Mouse (Mus musculus): ENCODE data around the gene Il13. TPM values are rescaled to one million over a fixed set of nuclear protein-coding genes. Genes with fewer than 3 reads are reported as not detected.

Gene Il13
- total RNA-seq, 1 experiment from 2014 or later: not detected

DNA sequence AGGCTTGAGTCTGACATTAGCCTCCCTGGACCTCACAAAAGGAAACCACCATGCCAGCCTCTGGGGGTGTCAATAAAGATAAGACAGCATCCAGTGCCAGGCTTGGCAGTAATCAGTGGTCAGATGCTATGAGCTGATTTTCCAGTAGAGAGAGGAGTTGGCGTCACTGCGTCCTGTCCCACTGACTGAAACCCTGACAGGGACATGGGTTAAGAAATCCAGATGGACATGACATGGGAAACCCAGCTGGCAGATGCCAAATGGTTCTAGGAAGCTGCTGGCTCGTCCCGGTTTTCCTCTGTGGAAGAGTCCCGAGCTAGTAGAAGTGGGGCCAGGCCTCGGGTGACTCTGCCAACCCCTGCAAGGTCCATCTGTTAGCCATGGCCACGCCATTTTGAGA is 858 bp downstream of the Il13 start:
- 0 out of 2 replicates have a peak, but pooled peaks have one; percentile 22 for ATAC-seq (replicated peaks; ENCODE audit: low read depth, poor library complexity, severe bottlenecking)

DNA sequence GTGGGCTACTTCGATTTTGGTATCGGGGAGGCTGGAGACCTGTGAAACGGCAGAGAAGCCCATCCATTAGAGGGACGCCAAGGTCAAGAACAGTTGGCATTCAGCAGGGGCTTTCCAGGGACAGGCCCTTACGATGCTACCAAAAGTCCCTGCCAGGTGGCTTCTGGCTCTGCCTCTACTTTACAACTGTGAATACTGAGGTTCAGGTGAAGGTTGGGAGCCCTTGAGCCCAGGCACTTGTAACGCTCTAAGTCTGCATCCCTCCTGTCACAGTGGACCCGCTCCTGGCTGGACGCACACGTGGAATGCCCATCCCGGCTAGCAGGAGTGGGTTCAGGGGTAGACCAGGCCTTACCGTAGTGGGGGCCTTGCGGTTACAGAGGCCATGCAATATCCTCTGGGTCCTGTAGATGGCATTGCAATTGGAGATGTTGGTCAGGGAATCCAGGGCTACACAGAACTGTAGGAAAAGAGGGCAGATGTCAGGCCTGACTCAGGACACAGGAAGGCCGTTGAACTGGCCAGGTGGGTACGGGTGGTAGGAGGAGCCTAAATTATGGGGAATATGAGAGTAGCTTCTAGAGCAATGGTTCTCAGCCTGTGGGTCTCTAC is 2.3 kb downstream of the Il13 start:
- peak; percentile 35; the same call in 1 of the 2 replicates for ATAC-seq (replicated peaks; ENCODE audit: low read depth, poor library complexity, severe bottlenecking)

DNA sequence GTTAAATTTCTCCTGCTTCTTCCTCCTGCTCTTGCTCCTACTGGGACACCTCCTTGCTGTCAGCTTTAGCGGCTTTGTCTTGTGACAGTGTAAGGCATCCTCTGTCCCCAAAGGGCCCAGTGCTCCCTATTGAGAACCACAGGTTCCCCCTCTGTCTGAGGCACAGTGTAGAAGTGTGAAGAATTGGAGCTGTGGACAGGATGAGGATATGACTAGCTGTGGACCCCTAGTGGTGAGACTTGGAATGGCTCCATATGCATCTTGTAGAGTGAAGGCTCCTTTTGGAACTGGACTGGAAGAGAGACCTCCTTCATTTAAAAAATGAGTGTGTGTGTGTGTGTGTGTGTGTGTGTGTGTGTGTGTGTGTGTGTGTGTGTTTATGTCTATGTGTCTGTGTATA is 6.6 kb downstream of the Il13 start:
- peak; percentile 77 for ATAC-seq (replicated peaks; ENCODE audit: low read depth, poor library complexity, severe bottlenecking)

DNA sequence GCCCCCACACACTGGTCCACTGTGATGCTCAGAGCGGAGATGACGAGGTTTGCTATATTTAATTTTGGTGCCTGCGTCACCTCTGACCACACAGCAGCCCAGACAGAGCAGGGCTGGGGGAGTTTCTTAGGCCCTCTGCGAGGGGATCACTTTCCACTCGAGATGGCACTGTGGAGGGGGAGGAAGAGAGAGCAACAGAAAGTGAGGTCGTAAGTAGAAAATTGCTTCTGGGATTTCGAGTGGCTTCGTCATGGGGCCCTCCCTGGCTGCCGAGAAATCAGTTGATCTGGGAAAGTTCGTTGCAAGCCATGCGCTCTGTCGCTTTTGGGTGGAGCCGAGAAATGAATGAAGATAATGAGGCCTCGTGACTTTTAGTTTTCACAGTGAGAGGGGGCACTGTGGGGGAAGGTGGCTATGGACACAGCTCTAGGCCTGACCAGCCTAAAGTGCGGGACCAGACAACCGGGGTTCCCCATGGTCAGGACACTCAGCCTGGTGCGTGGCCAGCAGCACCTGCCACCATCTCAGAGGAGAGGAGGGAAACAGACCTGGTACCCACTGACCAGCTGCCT is 7.6 kb downstream of the Il13 start:
- no peak for ATAC-seq (replicated peaks; ENCODE audit: low read depth, poor library complexity, severe bottlenecking)

DNA sequence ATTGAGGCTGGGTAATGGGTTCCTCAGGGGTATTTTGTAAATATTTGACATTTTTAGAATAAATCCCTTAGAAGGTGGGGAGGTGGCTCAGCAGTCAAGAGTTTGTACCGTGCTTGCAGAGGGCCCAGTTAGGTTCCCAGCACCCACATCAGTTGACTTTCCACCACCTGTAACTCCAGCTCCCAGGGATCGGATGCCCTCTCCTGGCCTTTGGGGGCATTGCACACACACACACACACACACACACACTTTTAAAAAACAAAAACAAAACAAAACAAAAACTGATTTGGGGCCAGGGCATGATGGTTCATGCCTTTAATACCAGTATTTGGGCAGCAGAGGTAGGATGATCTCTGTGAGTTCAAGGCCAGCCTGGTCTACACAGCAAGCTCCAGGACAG is 10.4 kb downstream of the Il13 start:
- ATAC-seq (replicated peaks; ENCODE audit: low read depth, poor library complexity, severe bottlenecking): no peak

DNA sequence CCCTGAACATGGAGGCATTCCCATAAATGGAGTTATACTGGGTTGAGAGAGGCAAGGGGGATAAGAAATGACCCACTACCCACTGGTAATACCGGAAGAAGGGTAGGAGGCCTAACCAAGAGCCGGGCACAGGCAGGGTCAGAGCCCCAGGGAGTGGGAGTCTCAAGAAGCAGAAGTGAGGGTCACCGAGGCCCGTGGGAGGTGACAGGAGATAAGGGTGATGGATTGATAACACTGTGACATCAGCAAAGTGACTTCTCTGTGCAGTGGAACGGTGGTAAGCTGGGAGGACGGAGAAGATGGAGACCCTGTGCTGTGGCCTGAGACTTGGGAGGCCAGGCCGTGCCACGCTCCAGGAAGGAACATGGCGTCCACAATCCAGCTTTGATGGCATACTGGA is 10.9 kb downstream of the Il13 start:
- ATAC-seq (replicated peaks; ENCODE audit: low read depth, poor library complexity, severe bottlenecking): no peak

DNA sequence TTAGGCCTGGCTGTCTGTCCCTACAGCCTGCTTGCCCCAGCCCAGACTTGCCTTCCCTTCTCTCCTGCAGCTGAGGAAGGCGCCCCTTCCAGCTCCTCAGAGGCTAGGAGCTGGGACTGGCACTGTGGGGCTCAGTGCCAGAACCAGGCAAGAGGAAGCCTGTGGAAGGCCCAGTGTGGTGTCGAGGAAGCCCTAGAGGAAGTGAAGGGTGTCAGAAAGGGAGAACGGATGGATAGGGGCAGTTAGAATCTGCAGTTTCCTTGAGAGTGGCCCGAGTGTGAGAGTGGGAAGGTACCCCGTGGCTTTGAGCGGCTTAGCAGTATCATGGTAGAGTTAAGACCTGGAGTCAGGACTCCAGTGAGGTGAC is 12.1 kb downstream of the Il13 start:
- peak; percentile 45 for ATAC-seq (replicated peaks; ENCODE audit: low read depth, poor library complexity, severe bottlenecking)

DNA sequence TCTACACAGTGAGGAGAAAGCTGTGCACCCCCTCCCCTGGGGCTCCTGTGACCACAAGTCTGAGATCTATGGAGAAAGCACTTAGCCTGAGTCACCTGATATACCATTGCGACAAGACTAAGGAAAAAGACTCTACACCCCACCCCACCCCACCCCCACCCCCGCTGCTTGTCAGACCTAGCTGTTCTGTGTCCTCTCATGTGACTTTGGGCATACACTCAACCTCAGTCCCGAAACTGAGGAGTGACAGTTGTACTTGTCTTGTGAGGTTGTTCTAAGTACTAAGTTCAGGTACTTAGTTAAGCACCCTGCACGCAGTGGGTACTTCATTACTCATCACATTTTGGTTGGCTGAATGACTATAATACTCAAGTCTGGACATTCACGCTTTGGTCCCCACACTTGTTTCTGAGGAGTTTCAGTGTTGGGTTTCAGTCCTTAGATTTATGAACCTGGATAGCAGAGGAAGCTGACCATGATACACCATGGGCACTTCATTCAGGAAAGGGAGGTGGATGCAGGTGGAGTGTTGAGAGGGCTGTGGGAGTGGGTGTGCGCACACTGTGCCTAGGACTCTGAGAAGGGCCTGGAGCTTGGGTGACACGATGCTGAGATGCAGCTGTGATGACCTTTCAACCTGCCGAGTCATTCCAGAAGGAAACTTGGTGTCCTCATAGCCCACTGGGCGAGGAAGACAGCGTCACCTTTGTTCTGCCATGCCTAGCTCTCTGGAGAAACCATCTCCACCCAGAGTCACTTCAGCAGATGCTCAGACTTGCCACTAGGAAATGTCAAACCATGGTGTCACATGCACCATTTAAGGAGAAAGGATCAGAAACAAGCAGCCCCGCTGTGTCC is 12.7 kb downstream of the Il13 start:
- ATAC-seq (replicated peaks; ENCODE audit: low read depth, poor library complexity, severe bottlenecking): no peak

DNA sequence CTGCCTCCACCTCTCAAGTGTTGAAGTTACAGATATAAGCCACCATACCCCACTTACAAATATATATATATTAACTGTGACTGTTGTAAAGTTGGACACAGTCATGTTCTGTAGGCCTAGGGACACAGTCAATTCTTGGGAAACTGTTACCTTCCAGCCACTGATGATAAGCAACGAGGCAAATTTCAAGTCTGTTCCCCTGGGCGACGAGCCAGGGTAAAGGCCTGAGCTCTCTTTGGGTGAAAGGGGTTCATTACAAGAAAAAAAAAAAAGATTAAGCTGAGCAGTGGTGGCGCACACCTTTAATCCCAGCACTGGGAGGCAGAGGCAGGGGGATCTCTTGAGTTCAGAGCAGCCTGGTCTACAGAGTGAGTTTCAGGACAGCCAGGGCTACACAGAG is 14.4 kb downstream of the Il13 start:
- ATAC-seq (replicated peaks; ENCODE audit: low read depth, poor library complexity, severe bottlenecking): no peak

DNA sequence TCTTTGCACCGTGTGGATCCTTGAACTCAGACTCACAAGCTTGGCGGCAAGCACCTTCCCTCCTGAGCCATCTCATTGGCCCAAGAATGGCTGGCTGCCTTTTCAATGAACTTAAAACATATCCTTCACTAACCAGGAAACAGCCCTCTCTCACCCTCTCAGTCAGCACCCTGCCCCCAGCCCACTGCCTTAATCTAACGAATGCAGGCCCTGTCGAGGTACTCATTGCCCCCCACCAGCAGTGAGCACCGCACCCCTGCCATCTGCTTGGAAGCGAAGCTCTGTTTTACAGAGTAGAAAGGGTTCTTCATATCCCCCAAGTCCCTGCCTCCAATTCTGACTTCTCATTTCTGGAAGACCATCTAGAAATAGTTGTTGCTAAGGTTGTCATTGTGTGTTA is 15.1 kb downstream of the Il13 start:
- ATAC-seq (replicated peaks; ENCODE audit: low read depth, poor library complexity, severe bottlenecking): no peak

DNA sequence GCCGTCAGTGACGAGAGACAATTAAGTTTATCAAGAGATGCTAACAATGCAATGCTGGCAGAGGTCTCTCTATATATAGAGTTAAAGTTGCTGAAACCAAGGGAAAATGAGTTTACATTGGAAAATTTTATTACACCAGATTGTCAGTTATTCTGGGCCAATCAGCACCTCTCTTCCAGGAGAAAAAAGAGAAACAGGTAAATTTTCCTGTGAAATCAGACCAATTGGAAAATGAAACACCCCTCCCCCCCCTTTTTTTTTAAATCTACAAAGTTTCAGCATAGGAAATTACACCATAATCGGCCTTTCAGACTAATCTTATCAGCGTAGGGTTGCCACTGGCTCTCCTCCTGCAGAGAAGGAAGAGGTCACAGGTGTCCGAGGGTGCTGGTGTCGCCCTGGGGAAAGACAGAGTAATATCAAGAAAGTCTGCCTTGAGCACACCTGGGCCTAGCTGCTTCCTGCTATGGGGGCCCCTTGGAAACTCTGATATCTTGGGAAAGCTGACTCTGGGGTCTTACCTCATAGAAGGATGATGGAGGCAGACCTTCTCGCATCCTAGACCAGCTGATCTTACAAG is 15.8 kb downstream of the Il13 start, which contains the start of gene Il4:
Il4 (minus strand) TSS at position 51 of the 580 bp plus-strand sequence.
- ATAC-seq (replicated peaks; ENCODE audit: low read depth, poor library complexity, severe bottlenecking): no peak

DNA sequence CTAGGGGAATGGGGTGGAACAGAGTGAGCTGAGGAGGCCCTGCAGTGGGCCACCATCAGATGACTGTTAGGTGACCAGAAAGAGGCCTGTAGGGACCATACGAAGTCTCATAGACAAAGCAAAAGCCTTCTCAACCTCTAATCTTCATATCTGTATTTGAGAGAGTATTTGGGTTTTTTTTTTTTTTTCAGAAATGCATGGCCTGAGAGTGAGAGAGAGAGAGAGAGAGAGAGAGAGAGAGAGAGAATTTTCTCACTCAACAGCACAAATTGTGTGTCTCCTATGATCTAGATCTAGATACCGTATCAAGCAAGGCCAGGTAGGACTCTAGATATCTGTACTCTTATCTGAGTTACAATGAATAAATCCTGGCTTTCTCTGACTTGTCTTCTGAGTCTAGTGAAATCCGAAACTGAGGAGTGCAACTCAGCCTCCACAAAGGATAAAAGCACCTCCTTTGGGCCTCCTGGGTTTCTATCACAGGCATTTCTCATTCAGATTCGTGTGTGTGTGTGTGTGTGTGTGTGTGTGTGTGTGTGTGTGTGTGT is 16.9 kb downstream of the Il13 start:
- no peak for ATAC-seq (replicated peaks; ENCODE audit: low read depth, poor library complexity, severe bottlenecking)

DNA sequence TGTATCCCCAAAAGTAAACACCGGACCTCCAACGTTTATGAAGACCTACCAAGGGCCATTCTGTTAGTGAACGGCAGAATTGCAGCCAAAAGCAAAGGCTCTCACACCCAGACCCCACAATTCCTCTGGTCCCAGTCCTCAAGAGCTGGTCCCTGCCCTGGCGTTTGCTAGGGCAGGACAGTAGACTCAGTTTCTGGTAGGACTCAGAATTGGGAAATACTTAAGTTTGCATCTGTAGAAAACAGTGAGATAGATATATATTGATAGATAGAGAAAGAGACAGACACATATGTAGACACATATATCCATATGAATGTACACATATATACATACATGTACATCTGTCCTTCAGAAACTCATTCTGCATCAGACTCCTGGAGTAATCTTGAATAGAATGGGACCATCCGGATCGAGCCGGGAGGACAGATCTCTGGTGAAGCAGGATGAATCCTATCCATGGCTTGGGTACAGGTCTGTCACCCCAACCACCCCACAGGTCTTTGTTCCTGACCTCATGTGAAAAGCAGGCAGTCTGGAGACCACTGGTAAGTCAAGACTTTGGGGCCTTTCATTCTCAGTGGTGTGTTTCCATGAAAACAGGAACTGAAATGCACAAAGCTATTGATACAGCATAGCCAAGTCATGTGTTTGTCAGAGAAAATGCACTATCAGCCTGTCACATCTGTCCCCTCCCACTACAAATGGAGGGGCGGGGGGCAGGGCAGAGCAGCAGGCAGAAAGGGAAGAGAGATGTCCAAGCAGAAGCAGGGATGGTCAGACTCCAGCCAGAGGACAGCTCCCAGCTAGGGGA is 17.5 kb downstream of the Il13 start:
- ATAC-seq (replicated peaks; ENCODE audit: low read depth, poor library complexity, severe bottlenecking): peak; percentile 78

DNA sequence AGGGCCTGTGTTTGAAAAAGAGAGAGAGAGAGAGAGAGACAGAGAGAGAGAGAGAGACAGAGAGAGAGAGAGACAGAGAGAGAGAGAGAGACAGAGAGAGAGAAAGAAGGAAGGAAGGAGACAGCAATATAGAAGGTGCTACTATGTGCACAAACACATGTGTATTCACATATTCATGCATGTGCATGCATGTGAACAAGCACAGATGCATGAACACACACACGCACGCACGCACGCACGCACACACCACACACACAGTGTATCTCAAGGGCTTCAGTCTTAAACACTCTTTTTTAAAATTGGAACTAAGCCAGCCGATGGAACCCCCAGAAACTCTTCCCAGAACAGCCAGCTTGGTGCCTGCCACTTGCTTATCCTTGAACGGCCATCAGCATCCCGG is 18.9 kb downstream of the Il13 start:
- ATAC-seq (replicated peaks; ENCODE audit: low read depth, poor library complexity, severe bottlenecking): no peak

DNA sequence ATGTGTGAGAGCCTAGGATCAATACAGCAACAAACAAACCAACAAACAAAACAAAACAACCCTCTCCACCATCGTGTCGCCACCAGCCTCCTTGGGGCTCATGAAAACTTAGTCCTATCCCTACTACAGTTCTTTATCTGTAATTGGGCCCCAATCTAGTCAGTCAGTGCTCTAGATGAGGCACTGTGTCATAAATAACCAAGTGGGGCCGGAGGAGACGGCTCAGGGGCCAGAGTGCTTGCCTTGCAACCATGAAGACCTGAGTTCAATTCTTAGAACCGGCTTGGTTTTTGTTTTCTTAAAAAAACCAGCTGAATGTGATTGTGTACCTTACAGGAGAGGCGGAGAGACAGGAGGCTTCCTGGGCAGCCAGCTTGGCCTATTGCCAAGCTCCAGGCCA is 19.3 kb downstream of the Il13 start:
- no peak for ATAC-seq (replicated peaks; ENCODE audit: low read depth, poor library complexity, severe bottlenecking)

DNA sequence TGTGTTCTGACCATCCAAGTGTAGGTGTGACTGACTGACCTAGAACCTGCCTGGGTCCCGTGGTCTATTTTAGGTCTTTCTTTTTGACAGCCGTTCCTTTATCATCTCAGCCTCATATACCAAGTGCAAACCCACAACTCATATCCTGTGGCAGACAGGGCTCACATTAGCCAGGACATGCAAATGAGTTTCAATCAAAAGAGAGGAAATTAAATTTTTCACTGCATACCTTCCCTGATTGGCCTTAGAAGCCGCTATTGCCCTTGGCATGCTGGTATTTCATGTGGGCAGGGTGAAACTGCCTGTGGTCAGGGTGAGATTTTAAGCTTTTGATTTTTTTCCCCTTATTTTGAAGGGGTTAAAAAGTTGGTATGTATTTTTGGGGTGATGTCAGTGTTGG is 24.8 kb downstream of the Il13 start:
- ATAC-seq (replicated peaks; ENCODE audit: low read depth, poor library complexity, severe bottlenecking): peak; percentile 36

DNA sequence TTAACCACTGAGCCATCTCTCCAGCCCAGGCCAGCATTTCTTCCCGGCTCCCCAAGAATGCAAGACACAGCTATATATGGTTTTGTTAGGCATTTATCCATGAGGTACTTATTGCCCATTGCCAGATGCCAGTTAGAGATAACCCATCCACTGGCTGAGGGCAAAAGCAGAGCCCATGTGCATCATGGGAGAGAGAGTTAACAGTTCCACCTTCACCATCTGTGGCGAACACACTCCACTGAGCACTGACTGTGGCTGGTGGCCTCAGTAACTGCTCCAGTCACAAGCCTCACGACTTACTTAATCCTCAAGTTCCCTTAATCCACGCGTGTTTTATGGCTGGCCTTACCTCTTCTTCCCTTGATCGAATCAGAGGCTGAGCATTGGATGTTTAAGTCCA is 25.3 kb downstream of the Il13 start:
- peak; percentile 40 for ATAC-seq (replicated peaks; ENCODE audit: low read depth, poor library complexity, severe bottlenecking)

DNA sequence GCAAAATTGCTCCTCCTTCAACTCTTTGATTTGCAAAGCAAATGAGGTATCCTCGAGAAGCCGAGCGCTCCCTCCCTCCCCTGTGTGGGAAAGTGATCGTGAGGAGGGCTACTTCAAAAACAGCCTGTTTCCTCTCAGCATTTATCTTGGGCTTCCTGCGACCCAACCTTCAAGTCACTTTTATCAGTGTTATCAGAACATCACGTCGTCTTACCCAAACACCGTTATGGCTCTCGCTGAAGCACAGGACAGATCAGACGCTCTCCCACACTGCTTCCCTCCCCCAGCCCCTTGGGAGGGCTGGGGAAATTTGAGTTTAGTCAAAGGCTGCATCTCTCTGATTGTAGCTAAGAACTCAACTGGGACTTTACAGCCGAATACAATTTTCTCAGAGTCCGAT is 28.9 kb downstream of the Il13 start:
- peak; percentile 30; the same call in 1 of the 2 replicates for ATAC-seq (replicated peaks; ENCODE audit: low read depth, poor library complexity, severe bottlenecking)

DNA sequence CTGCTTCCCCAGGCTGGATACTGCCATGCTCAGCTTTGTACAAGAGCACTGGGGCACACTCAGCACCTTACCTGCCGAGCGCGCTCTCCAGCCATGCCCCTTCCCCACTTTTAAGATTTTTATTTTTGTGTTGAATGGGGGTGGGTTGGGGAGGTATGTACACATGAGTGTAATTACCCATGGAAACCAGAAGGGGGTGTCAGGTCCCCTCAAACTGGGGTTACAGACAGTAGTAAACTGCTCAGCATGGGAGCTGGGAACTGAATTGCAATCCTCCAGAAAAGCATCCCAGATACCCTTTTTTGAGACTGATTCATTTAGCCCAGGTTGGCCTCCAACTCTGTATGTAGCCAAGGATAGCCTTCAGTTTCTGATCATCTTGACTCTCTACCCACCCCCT is 29.5 kb downstream of the Il13 start:
- ATAC-seq (replicated peaks; ENCODE audit: low read depth, poor library complexity, severe bottlenecking): no peak

DNA sequence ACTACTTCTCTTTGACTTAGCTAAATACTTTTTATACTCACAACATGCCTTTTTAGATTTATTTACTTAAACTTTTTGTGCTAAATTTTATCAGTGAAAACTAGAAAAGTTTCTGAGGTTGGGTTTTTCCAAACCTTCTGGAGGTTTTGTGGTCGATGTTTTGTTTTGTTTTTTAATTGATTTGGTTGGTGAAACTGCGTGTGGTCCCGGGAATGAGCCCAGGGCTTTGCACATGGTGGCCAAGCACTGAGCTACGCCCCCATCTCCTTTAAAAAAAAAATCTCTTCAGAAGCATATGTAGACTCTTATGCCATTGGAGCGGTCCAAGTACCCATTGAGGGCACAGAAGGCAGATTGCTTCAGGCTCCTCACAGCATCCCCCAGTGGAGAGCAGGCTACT is 43.4 kb downstream of the Il13 start:
- ATAC-seq (replicated peaks; ENCODE audit: low read depth, poor library complexity, severe bottlenecking): no peak
